Mouse (Mus musculus) cerebellum, adult 11-12 months (tissue): Measurements from ENCODE around the gene Gm27029.
"Not testable (repeated sequence)": the region's sequence is repeated elsewhere in the genome, so short reads cannot be mapped to it uniquely, and the experiment has no call there.

Source experiments
- DNase-seq: peaks from one replicate; pipeline ENCODE4 v3.0.0; 2022

Gene Gm27029

GRCm38 (mm10) chr11:101417101-101417855 lies 7.3 kb downstream of the Gm27029 start, which contains the start of gene Aarsd1:
Gene Aarsd1, minus strand, starts transcription at chr11:101417615.
- DNase-seq: peak; percentile 84

GRCm38 (mm10) chr11:101416433-101417100 lies 8.0 kb downstream of the Gm27029 start:
- DNase-seq: no peak

GRCm38 (mm10) chr11:101415306-101415705 lies 9.3 kb downstream of the Gm27029 start:
- DNase-seq: no peak

- DNase-seq: peak; percentile 29
Measured at GRCm38 (mm10) chr11:101395110-101395509, 29.5 kb downstream of the Gm27029 start.

GRCm38 (mm10) chr11:101381817-101382216 lies 42.8 kb downstream of the Gm27029 start:
- DNase-seq: no peak

- no peak for DNase-seq
Measured at GRCm38 (mm10) chr11:101378926-101379325, 45.7 kb downstream of the Gm27029 start.

- DNase-seq: not testable (repeated sequence)
Measured at GRCm38 (mm10) chr11:101378196-101378595, 46.4 kb downstream of the Gm27029 start.

- no peak for DNase-seq
Measured at GRCm38 (mm10) chr11:101374421-101374938, 50.1 kb downstream of the Gm27029 start.

- DNase-seq: no peak
Measured at GRCm38 (mm10) chr11:101370141-101370540, 54.5 kb downstream of the Gm27029 start.

- no peak for DNase-seq
Measured at GRCm38 (mm10) chr11:101367326-101367935, 57.2 kb downstream of the Gm27029 start, which contains the start of gene G6pc. Gene G6pc, plus strand, starts transcription at chr11:101367561.

- DNase-seq: no peak
Measured at GRCm38 (mm10) chr11:101364531-101364931, 60.1 kb downstream of the Gm27029 start.

- no peak for DNase-seq
Measured at GRCm38 (mm10) chr11:101360651-101361113, 63.9 kb downstream of the Gm27029 start.

- DNase-seq: no peak
Measured at GRCm38 (mm10) chr11:101359776-101360175, 64.8 kb downstream of the Gm27029 start.

GRCm38 (mm10) chr11:101357505-101358182 lies 67.0 kb downstream of the Gm27029 start:
- DNase-seq: no peak
